Mouse (Mus musculus): ENCODE measurements at regions not wholly inside any gene's neighbourhood (a gene's known extent, or its start where the extent isn't known, plus 50 kb on each side); places are given as distances from the start of the nearest gene placed in this dataset.

DNA sequence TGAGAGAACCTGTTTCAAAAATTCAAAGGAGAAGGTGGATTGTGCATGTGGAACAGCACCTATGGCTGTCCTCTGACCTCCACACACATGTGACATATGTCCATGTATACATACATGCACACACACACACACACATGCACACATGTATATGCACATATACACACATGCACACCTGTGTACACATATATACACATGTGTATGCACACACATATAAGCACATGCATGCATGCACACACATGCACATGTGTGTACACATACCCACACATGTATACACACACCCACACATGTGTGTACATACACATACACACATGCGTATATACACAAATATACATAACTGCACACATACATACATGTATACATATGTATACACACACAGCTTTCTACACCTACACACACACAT, 326.1 kb upstream of the Runx1 start:
- TF ChIP-seq ZC3H11A (IDR thresholded peaks at IDR 0.05; ENCODE audit: borderline replicate concordance, low read depth, low read length) = no peak
- no peak for TF ChIP-seq MAFK (IDR thresholded peaks at IDR 0.05; ENCODE audit: insufficient read depth, low read depth, low read length)
- no peak for TF ChIP-seq HCFC1 (IDR thresholded peaks at IDR 0.05; ENCODE audit: borderline replicate concordance, insufficient read depth, low read length)
- no peak for TF ChIP-seq CHD2 (IDR thresholded peaks at IDR 0.05; ENCODE audit: low read depth, low read length)
